Mouse (Mus musculus) kidney, adult 2 months (tissue): ENCODE results near the gene Mosmo.

Experiments used
- CTCF ChIP-seq: fragments of 200-500 bp; conservative IDR thresholded peaks from 2 replicates; pipeline ENCODE4 v1.5.1; 2011; ENCODE audit warnings: low read depth, mild to moderate bottlenecking, control low read depth, low read length, moderate library complexity, mixed read lengths; ENCODE audit not compliant: insufficient read depth, insufficient read length
- POLR2A ChIP-seq: fragments of 200-500 bp; IDR thresholded peaks from one replicate; pipeline ENCODE4 v1.6.1; 2011; ENCODE audit warnings: low read depth, low read length, control low read depth

- TF ChIP-seq CTCF, result no peak
- no peak for TF ChIP-seq POLR2A
Measured at GRCm38 (mm10) chr7:120662079-120662478, 15.3 kb upstream of the Mosmo start.
